Mouse (Mus musculus) heart, adult 11 months (tissue): ENCODE measurements around the gene Ppp1r26.
A peak's percentile ranks its signal among the peaks of the same experiment; 100 is the strongest.

Experiments
- DNase-seq: peaks from one replicate; pipeline ENCODE4 v3.0.0; 2022

Gene Ppp1r26

DNA sequence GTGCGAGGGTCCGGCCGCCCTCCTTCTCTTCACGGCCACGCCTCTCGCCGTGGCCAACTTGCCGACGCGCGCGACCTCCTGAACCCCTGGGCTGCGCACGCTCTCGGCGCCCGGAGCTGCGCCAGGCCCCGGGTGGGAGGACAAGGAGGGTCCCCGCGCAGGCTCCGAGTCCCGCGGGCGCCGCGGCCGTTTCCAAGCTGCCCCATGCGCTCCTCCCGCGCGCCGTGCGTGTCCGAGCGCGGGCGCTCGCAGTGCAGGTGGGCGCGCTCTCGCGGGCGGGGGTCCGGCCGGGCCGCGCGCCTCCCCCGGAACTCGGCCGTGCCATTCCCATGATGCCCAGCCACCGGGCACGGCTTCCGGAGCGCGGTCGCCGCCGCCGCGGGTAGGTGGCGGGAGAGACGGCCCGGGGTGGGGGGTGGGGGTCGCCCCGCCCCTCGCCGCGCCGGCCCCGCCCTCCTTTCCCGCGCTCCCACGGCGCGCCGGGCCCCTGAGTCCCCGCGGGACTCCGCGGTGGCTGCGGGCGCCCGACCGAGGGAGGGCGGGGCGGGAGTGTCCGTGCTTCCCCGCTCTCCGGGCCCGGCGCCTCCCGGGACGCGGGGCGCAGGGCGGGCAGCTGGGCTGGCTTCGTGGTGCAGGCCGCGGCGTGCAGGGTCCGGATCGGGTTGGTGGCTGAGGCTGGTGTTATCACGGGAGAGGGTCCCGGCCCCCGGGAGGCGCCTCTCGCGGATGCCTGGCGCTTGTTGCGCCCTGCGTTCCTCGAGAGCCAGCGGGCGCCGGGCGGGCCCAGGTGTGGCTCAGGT lies at the start of gene Ppp1r26:
Gene Ppp1r26, plus strand, starts transcription at position 286 of the 800 bp plus-strand sequence.
- DNase-seq = peak; percentile 95

DNA sequence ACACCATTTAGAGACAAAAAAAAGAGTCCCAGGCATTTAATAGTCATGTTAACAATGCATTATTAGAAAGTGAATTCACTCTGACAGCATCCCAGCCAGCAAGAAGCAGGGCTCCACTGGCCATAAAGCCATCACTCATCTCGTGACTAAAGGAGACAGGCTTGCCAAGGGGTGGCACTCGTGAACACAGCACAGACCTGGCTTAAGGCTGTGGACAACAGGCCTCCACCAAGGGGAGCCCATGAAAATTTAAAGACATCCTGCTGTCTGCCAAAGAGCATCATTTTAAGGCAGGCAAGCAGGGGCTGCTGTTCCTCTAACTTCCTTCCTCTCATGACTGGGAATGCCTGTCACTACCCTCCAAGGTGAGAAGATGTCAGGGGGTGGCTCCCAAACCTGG lies 49.7 kb upstream of the Ppp1r26 start:
- no peak for DNase-seq

DNA sequence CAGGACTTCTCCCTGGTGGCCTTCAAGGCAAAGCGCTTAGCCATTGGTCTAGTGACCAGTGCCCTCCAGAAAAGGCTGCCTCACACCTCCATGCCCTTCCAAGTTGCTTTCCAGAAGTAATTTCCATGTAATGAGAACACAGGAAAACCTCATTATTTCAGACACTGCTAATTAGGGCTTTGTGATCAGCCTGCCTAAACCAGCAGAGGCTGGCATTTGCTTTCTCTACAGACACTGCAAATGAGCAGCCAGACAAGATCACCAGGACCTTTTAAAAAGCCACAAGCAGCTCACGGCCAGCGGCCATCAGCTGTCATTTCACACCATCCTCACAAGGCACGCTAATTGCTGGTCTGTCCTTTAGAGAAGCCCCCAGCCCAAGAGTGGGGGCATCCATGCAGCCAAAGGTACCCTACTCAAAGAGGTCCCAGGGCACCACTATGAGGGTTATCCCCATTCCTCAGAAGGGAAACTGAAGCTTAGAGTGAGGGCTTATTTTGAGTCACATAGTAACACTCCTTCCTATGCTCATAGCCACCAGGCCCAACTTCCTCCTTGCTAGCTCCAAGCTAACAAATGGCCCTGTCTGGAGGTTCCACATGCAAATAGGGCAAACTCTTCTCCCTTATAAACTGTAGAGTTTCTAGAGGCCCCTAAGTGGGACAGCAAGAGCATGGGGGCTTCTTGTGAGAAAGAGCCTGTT lies 49.0 kb upstream of the Ppp1r26 start:
- DNase-seq = no peak

DNA sequence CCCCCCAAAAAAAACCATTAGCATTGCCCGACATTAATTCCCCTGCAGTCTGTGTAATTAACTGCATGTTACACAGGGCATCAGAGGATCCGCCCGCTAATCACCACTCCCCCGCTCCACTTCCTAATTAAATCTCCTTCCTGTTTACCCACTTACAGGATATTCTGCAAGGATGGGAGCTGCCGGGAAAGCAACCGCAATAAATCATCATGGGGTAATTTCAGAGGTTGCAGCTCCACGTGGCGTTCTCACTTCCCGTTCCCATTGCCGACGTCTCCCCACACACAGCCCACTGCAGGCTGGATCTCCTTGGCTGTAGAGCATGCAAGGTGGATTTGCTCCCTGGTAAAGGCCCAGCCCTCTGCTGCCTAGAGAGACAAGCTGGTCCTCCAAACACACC lies 45.0 kb upstream of the Ppp1r26 start:
- DNase-seq = peak; percentile 97

DNA sequence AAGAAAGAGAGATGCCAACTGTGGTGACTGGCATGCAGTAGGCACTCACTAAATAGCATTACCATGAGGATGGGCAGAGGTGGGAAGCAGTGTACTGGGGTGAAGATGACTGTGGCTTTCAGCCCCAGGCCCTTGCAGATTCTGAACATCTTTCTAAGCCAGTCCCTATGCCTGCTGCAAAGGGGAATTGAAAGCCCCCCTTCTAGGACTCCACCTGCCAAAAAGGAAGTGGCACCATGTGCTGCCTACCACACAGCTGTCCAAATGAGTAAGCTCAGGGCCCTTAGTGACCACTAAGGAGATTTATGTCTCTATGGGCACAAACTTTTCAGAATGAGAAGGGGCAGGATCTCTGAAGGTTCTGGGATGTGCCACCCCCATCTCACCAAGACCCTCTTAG lies 44.5 kb upstream of the Ppp1r26 start:
- peak; percentile 95 for DNase-seq

DNA sequence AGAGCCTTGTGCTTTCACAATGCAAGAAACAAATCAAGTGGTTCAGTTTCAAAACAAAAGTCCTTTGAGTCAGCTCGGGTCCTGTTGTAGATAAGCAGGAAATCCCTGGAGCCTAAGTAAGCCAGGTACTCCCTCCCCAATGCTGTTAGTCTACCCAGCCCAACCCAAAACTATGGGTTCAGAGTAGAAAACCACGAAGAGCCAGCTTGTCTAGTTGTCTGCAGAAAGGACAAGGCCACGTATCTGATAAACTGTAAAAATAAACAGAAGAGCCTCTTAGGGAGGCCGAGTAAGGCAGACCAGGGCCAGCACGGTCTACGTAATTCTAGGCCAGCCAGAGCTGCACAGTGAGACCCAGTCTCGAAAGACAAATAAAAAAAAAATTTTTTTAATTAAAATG lies 38.8 kb upstream of the Ppp1r26 start:
- no peak for DNase-seq

DNA sequence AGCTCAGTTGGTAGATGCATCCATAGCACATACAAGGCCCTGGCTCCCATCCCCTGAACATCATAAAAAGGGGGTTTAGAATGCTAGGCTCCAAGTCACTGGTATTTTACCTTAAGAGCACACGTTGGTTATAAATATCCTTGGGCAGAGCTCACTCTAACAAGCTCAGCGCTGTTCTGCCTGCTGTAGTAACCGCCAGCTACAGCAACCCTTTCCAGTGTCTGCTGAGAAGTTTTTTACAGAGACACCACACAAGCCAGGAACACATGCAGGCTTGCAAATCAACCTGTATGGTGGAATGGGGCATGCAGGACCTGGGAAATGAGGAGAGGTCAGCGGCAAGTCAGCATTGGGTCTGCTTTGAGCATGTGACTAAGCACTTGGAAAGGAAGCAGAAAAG lies 37.5 kb upstream of the Ppp1r26 start:
- no peak for DNase-seq

DNA sequence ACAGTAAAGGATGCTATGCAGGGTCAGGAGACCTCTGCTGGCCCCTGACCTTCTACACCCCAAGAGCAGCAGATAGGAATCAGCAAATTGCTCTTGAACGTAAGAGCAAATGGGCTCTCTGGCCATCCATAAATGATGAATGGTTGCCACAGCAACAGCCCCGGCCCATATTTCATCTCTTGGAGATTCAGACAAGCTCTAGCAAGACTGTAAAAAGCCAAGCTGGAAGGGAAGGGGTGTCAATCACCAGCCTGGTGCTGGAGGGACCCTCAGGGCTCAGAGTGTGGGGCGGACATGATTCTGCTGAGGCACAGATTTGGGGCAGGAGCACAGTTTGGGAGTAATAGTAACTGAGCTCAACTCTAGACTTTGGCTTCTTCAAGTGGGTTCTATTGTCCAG lies 37.0 kb upstream of the Ppp1r26 start:
- no peak for DNase-seq

DNA sequence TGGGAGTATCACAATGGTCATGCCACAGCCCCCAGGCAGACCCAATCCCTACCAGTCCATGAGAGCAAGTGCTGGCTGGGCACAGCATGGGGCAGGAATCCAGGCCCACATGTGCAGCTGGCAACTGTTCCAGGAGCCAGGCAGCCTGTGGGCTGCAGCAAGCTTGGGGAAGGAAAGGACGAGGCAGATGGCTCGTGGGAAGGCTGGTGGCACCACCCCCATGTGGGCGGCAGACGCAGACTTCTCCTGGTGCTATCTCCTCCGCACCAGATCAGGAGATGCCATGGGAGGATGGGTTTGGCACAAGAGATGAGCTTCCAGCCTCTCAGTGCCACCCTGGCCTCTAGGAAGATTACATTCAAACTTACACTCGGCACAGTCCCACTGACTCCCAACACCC lies 33.7 kb upstream of the Ppp1r26 start:
- DNase-seq = no peak

DNA sequence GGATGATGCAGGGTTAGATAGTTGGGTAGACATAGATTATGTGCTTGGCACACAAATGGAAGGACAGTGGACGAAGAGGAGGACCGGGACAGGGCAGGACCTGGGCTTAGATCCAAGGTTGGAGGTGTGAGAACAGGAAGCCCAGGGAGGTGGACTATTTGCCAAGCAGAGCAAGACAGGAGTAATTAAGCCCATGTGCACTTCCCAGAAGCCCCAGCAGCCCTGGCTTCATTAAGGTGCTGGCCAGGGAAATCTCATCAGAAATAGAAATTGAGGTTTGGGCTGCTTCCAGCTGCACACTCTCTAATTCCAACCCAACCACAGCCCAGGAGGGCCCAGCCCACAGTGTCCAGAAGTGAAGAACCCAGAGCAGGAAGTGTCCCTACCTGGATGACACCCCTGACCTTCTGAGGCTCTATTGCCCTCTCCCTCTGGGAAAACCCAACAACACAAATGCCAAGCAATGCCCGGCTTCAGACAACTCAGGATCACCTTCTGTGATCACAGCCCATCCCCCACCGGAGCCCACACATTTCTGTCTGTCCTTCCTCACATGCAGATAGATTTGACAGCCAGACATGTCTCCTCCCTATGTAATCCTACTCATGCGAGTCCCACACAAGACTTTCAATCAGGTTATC lies 32.4 kb upstream of the Ppp1r26 start:
- DNase-seq = no peak

DNA sequence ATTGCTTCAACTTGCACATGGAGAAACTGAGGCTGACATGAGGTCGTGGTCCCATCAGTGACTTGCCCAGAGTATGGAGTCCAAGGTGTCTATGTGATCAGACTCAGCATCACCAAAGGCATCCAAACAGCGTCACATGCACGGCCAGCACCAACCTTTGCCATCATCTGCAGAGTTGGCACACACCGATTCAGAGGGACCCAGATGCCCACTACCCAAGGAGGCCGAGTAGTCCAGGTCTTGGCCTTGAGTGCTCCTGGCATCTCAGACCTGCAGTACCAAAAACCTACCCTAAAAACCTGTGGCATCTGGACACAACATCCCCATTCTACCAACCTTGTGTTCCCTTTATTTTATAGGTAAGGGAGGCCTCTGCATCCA lies 31.9 kb upstream of the Ppp1r26 start:
- DNase-seq = no peak

DNA sequence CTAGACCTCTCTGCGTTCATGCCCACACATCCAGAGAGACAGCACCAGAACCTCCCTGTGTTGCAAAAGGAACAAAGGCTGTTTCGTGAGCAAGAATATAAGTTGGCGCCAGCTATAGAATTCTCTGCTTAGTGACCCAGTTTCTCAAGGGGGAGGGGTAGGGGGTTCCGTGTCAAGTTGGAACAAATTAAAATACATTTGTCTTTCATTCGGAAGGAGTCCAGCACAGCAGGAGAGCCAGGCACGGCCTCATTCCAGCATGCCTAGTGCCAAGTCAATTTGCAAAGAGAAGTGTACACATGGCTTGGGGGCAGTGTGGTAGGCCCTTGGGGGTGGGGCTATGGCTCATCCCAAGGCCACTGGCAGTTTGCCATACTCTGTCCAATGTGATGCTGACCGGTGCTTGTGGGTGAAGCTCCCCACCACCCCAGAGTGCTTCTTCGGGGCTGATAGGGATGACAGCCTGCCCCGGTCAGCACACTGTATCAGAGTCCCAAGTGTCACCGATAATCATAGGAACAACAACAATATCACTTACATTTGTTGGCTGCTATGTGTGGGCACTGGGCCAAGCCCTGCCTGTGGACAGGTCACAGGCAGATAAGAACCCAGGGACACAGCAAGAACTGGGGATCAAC lies 31.1 kb upstream of the Ppp1r26 start:
- DNase-seq = peak; percentile 94

DNA sequence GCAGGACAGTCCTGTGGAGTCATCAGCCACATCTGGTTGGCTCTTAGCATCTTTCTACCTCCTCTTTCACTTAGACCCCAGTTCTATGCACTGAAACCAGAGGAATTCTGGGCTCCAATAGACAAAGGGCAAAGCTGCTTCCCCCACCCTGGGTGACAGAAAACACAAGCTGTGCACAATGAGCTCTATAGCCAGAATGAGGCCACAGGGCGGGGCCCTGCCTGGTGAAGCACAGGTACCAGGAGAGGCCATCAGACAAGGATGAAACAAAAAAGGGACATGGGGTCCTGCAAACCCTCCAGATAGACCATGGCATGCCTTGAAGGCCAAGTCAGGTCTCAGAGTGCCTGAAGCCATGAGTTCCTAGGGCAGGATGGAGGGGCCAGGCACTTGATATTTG lies 30.1 kb upstream of the Ppp1r26 start:
- no peak for DNase-seq

DNA sequence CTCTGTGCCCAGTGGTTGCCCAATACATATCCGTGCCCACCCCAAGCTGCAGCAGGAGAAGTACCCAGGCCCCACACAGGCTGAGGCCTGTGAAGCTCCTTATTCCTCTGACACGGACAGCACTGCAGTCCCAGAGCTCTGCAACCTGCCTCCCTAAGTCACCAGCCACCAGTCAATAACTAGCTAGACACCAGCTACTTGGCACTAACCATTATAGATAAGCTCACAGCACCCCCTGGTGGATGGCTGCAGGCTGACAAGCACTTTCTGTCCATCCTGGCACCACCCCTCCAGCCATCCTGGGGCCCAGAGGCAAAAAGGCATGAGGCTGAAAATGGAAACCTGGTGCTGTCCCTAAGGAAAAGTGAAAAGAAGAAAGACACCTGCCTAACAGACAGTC lies 28.6 kb upstream of the Ppp1r26 start:
- DNase-seq = peak; percentile 98

DNA sequence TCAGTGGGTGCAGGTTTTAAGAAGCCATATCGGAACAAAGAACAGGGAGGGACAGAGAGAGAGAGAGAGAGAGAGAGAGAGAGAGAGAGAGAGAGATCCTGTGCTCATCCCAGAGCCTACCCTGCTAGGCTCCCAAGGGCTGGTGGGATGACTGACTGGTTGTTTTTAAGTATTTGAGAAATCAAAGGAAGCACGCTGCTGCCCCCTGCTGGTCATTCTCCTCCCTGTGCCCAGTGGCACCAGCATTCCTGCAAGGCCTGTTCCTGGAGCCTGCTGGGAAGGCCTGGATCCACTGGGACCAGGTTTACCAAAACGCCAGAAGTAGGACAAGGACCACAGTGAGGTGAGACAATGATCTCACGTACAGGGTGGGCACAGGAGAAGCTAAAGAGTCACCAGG lies 26.7 kb upstream of the Ppp1r26 start:
- peak; percentile 95 for DNase-seq

DNA sequence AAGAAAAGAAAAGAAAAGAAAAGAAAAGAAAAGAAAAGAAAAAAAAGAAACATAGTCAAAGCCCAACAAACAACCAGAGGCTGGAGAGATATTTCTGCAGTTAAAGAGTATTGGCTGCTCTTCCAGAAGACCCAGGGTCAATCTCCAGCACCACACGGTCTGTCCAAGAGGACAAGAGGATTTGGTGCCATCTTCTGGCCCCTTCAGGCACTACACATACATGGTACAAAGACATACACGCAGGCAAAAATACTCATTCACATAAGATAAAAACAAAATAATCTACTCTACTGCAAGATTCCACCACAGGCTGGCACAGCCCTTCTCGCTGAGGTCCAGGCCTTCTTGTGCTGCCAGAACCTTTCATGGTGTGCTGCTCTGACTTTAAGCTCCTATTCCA lies 23.4 kb upstream of the Ppp1r26 start:
- DNase-seq = no peak

DNA sequence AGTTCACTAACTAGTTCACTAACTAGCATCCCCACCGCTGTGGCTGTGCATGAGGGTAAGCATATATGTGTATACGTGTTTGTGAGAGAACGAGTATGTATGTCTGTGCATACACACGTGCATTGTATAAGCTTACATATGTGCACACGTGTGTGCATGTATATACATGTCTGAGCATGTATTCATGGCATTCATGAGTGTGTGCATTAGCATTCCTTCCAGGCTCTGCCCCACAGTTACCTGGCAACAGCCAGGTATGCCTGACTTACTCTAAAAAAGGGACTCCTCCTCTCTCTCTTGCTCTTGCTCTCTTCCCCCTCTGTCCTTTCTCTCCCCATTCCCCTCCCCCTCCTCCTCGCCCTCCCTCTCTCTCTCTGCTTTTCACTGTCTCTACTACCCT lies 19.4 kb upstream of the Ppp1r26 start:
- DNase-seq = no peak

DNA sequence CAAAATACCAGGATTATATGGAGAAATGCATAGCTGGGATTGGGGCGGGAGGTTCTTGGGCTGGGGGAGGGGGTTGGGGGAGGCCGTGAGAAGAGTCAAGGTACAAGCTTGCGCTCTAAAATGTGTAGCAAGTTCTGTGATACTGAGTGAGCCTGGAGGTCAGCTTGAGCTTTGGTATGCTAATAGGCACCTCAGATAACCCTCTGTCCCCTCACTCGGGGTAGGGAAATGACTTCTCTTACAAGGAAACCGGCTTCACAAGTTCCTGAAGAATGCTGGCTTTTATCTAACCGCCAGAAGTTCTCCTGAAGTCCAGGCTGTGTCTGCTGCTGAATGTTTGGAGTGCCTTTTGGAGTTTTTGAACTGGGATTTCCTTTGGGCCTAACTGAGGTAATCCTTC lies 15.8 kb upstream of the Ppp1r26 start:
- DNase-seq = no peak

DNA sequence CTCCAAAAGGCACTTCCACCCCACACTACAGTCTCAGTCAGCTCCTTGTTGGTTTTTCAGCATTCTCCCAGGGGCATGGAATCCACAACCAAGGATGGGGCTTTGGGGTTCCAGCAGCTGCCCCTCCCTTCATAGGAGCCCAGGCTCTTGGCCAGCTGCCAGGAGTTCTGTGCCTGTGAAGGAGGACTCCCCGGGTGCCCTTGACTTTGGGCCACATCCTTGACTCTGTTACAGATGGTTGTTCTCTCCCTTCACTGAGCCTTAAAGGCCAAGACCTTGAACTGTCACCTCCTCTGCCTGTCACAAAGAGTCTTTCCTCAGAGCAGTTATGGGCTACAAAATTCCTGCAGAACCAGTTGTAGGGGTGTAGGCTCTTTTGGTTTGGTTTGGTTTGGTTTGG lies 13.8 kb upstream of the Ppp1r26 start:
- DNase-seq = no peak

DNA sequence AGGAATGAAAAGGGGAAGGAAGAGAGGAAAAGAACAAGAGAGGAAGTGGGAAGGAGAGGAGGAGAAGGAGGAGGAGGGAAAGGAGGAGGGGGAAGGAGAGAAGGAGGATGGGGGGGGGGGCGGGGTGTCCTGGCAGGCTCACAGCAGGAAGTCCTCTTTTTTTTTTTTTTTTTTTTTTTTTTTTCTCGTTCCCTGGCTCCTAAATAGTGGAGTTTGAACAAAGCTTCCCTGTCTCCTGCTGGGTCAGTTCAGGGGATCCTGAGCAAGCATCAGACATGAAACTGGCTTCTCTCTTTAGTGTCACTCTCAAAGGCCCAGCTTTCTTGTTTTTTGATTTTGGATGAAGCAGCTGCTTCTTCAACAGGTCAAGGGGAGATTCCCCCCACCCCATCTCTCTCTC lies 13.1 kb upstream of the Ppp1r26 start:
- no peak for DNase-seq

DNA sequence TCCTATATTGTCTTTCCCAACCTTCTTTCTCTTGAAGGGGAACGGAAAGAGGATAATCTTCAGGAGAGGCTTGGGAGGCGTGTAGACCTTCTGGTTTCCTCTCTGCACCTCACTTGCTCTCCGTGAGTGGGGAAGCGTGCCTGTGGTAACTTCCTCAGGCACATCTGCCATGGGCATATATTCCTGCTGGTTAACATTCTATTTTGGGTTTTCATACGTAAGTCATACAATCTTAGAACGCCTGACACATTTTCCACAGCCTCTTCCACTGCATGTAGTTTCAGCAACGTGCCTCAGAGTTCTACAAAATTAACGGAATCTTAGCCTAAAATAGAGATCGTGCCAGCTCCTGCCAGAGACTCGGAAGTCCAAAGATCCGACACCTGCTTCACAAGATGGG lies 11.2 kb upstream of the Ppp1r26 start:
- DNase-seq = no peak

DNA sequence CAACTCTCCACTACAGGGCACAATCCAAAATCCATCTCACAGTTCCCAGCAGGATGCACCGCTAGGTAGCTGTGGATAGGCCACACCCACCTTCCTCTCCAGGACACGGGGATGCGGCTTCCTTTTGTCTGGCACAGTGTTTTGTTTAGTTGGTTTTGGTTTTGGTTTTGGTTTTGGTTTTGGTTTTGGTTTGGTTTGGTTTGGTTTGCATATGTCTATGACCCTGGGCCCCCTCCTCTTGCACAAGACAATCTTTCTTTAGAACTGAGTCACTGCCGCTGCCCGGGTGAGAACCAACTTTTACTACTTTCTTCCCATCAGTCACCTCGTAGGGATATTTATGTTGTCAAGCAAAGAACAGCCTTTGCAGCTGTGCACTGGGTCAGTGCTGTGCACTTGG lies 5.8 kb upstream of the Ppp1r26 start:
- no peak for DNase-seq

DNA sequence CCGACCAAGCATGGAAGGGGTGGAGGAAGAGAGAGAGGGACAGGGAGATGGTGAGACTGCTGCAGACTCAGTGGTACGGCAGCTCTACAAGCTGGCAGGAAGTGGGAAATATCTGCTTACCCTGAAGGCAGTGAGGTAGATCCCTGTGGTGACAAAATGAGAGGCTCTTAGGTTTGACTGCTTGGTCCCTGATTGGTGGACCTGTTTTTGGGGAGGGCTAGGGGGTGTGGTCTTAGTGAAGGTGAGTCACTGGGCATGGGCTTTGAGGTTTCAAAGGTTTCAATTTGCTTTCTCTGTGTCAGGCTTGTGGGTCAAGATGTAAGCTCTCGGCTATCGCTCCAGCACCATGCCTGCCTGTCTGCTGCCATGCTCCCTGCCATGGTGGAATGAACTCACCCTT lies 1.5 kb upstream of the Ppp1r26 start:
- DNase-seq = no peak

DNA sequence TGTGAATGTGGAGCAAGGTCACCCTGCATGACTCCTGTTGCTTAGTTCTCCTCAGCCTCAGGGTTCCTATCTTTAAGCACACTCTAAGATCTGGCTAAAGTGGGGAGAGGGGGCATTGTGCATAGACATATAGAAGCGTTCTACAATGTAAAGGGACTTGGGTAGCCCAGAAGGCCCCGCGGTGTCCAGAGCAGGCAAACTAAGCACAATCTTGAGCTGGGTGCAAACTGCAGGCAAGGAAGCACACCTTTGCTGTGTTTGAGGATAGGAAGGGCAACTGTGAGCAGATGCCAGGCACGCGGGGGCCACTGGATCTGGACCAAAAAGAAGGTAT lies 452 bp upstream of the Ppp1r26 start:
- no peak for DNase-seq
